Mouse (Mus musculus): ENCODE results near the gene Pnpla1.

GRCm38 (mm10) chr17:28910139-28910538 is 51.9 kb downstream of the Pnpla1 start:
- TF ChIP-seq CTCF (IDR thresholded peaks at IDR 0.05; ENCODE audit: extremely low read depth, insufficient read depth, low read length), result no peak
- TF ChIP-seq POLR2A (IDR thresholded peaks at IDR 0.05; ENCODE audit: extremely low read depth, insufficient read depth, low read length), result no peak

All from cortical plate, adult 2 months (tissue).